Mouse (Mus musculus): ENCODE measurements around the gene Gm49388.

Gene Gm49388

DNA sequence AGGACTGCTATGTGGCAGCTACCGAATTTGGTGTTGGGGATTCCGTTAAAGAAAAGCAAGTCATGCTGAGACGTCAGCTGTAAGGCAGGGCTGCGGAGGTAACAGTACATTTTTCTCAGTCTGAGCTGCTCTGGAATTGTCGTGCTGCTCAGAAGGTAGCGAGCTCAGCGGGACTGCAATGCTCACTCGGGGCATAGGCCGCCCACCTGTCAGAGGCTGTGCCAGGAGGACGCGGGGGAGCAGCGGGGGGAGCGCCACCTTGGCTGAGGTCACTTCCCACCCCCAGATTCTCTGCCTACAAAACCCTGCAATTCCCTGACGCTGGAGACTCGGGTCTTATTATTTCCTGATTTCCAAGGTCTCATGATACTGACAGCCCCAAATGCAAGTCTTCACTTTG is 55.5 kb downstream of the Gm49388 start:
- DNase-seq (ENCODE audit: low read depth, low spot score): no peak

GRCm38 (mm10) chr7:127841340-127842000 is 56.1 kb downstream of the Gm49388 start:
- peak; percentile 87 for DNase-seq (ENCODE audit: low read depth, low spot score)

GRCm38 (mm10) chr7:127842001-127842718 is 56.8 kb downstream of the Gm49388 start:
- DNase-seq (ENCODE audit: low read depth, low spot score): peak; percentile 42

DNA sequence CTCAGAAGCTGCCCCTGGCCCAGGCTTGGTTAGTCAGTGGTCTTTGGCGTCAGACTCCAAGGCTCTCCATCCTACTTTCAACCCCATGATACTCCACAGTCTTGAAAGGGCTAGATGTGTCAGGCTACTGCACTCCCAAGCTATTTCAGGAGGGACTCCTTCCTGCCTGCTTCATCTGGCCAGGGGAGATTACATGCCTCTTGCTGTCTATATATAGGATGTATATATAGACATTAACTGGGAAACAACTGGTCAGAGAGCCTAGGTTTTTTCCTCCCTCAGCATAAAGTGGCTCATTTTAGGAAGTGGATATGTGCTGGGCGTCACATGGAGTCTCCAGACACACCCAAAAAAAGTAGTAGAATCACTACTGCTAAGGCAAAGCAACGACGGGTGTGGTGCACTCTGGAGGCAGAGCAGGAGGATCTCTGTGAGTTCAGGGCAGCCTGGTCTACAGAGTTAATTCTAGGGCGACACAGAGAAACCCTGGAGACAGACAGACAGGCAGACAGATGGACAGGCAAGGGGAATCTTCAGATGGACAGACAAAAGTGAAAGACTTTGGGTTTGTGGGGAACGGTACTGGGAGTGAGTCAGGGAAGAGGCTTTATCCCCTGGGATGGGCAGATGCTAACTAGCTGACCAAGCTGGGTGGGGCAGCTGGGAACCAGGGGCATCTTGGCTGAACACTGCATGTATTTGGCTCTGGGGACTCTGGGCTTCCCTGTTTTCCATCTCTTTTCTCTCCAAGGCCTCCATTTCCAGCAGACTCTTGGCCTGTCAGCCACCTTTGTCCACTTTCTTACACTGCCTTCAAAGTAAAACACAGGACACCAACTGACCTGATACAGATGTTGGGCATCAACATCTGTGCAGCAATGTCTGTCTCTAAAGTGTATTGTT is 64.8 kb downstream of the Gm49388 start:
- no peak for DNase-seq (ENCODE audit: low read depth, low spot score)

GRCm38 (mm10) chr7:127850906-127851305 is 65.5 kb downstream of the Gm49388 start:
- no peak for DNase-seq (ENCODE audit: low read depth, low spot score)

Data from retina, postnatal 7 days (tissue).